Mouse (Mus musculus) left cerebral cortex, adult 18-20 months (tissue): ENCODE data around the gene Shld2. TPM values are rescaled to one million over a fixed set of nuclear protein-coding genes. Genes with fewer than 3 reads are reported as not detected.
A peak's percentile ranks its signal among the peaks of the same experiment; 100 is the strongest.

Experiments used
- DNase-seq, 2 experiments: peaks; one replicate each; pipeline ENCODE4 v3.0.0; 2021 to 2022; ENCODE audit warnings: low spot score in 2 of 2, mixed read lengths in 1 of 2
- total RNA-seq, 2 experiments: library from RNA; stranded (reverse); gene quantifications; 2 replicates each; pipeline ENCODE4 v1.2.3; 2021

Shld2 gene
- total RNA-seq, 2 experiments from 2014 or later: 10.0 to 11.9 TPM

GRCm38 (mm10) chr14:34223362-34223898 lies 86.9 kb downstream of the Shld2 start:
- no peak for DNase-seq

- no peak for DNase-seq
These were observed 88.7 kb downstream of the Shld2 start for GRCm38 (mm10) chr14:34221416-34222077.

GRCm38 (mm10) chr14:34220426-34220825 lies 89.9 kb downstream of the Shld2 start:
- DNase-seq: no peak

GRCm38 (mm10) chr14:34219786-34220198 lies 90.5 kb downstream of the Shld2 start:
- no peak for DNase-seq

- no peak for DNase-seq
These were observed 91.0 kb downstream of the Shld2 start, which contains the start of gene Syt15 for GRCm38 (mm10) chr14:34219295-34219694. TSS of gene Syt15 (plus strand) at chr14:34219595.

GRCm38 (mm10) chr14:34215451-34216127 lies 94.7 kb downstream of the Shld2 start:
- DNase-seq: no peak

GRCm38 (mm10) chr14:34209942-34210341 lies 100.4 kb downstream of the Shld2 start:
- DNase-seq: no peak

- DNase-seq: no peak
These were observed 101.2 kb downstream of the Shld2 start for GRCm38 (mm10) chr14:34209080-34209479.

GRCm38 (mm10) chr14:34208651-34209050 lies 101.6 kb downstream of the Shld2 start:
- DNase-seq: peak; percentile 25 to 80

- DNase-seq: no peak
These were observed 102.3 kb downstream of the Shld2 start for GRCm38 (mm10) chr14:34207996-34208395.

GRCm38 (mm10) chr14:34201231-34202035 lies 108.9 kb downstream of the Shld2 start, which contains the start of gene Gprin2:
TSS of gene Gprin2 (minus strand) at chr14:34201653.
- peak in 1 of 2 experiments; percentile 21 for DNase-seq

- peak in 1 of 2 experiments; percentile 12 for DNase-seq
These were observed 109.5 kb downstream of the Shld2 start for GRCm38 (mm10) chr14:34200738-34201230.

GRCm38 (mm10) chr14:34196706-34197105 lies 113.6 kb downstream of the Shld2 start:
- DNase-seq: no peak

- no peak for DNase-seq
These were observed 114.8 kb downstream of the Shld2 start for GRCm38 (mm10) chr14:34195466-34195865.

GRCm38 (mm10) chr14:34193879-34194278 lies 116.4 kb downstream of the Shld2 start:
- no peak for DNase-seq

- no peak for DNase-seq
These were observed 119.9 kb downstream of the Shld2 start for GRCm38 (mm10) chr14:34190361-34190760.

- peak; percentile 25 to 35 for DNase-seq
These were observed 121.7 kb downstream of the Shld2 start for GRCm38 (mm10) chr14:34188629-34189028.
